Mouse (Mus musculus) hindbrain, embryonic 15.5 days (tissue): ENCODE results near the gene Slc26a9. TPM values are rescaled to one million over a fixed set of nuclear protein-coding genes. Genes with fewer than 3 reads are reported as not detected.
"Not testable (repeated sequence)": the region's sequence is repeated elsewhere in the genome, so short reads cannot be mapped to it uniquely, and the experiment has no call there.

Source experiments
- ATAC-seq: fragments of 200-750 bp; cut with Nextera tagmentation; 2 replicates; pipeline ENCODE4 v1.8.0; 2017; ENCODE audit warnings: low read depth, moderate number of reproducible peaks, moderate TSS enrichment; ENCODE audit not compliant: low FRiP score
- H3K27ac ChIP-seq: fragments of 300-500 bp; sonication (generic); replicated peaks from 2 replicates; pipeline ENCODE4 v1.5.1; 2015; ENCODE audit warnings: mild to moderate bottlenecking, inconsistent platforms
- H3K27me3 ChIP-seq: fragments of 300-500 bp; sonication (generic); 2 replicates; pipeline ENCODE4 v1.6.1; 2015; ENCODE audit warnings: control low read depth, inconsistent platforms
- H3K36me3 ChIP-seq: fragments of 300-500 bp; sonication (generic); 2 replicates; pipeline ENCODE4 v1.6.1; 2015; ENCODE audit warnings: control low read depth, inconsistent platforms
- H3K4me1 ChIP-seq: fragments of 300-500 bp; sonication (generic); replicated peaks from 2 replicates; pipeline ENCODE4 v1.6.1; 2015; ENCODE audit warnings: control low read depth, inconsistent platforms
- H3K4me2 ChIP-seq: fragments of 300-500 bp; sonication (generic); 2 replicates; pipeline ENCODE4 v1.6.1; 2015; ENCODE audit warnings: moderate library complexity, mild to moderate bottlenecking, inconsistent platforms
- H3K4me3 ChIP-seq: fragments of 300-500 bp; sonication (generic); 2 replicates; pipeline ENCODE4 v1.5.1; 2015; ENCODE audit warnings: mild to moderate bottlenecking, inconsistent platforms
- H3K9ac ChIP-seq: fragments of 300-500 bp; sonication (generic); 2 replicates; pipeline ENCODE4 v1.6.1; 2015; ENCODE audit warnings: inconsistent platforms
- H3K9me3 ChIP-seq: fragments of 300-500 bp; sonication (generic); 2 replicates; pipeline ENCODE4 v1.6.1; 2016; ENCODE audit warnings: control low read depth, inconsistent platforms
- WGBS: fragments of 180-500 bp; shearing (Covaris S2); methylation state at CpG from one replicate; pipeline ENCODE4 v1.1.7; 2015; 5-methylcytosine and 5-hydroxymethylcytosine counted together
- polyA plus RNA-seq: library from polyadenylated mRNA; unstranded; fragments of >200 nt; fragmentation: Nextera tagmentation; extraction: Ambion mirVana; gene quantifications from 2 replicates; pipeline ENCODE4 v1.2.1, GENCODE M21; 2015

Slc26a9 gene
- polyA plus RNA-seq, 1 experiment from 2014 or later = 0.05 TPM

GRCm38 (mm10) chr1:131816886-131817285, 73.1 kb downstream of the Slc26a9 start:
- Histone ChIP-seq H3K4me3 (no peak overlapping the region), H3K9ac (no peak overlapping the region), H3K27me3 (no peaks in the 10 kb centered on the region), H3K4me1 (no peaks in the 10 kb centered on the region), H3K4me2 (no peak overlapping the region), H3K27ac (no peak overlapping the region), H3K36me3 (no peaks in the 10 kb centered on the region), H3K9me3 (no peaks in the 10 kb centered on the region)
- ATAC-seq = no peak
- 76% methylated on average over 6 of the region's 6 CpGs for WGBS

GRCm38 (mm10) chr1:131820353-131820752, 76.5 kb downstream of the Slc26a9 start:
- not testable (repeated sequence) for H3K9ac ChIP-seq, H3K4me3 ChIP-seq, H3K27me3 ChIP-seq, ATAC-seq, H3K9me3 ChIP-seq, H3K4me2 ChIP-seq, H3K4me1 ChIP-seq, H3K27ac ChIP-seq, H3K36me3 ChIP-seq
- WGBS = 70% methylated on average over 9 of the region's 9 CpGs

- no peak overlapping the region for H3K27ac ChIP-seq
- WGBS = 68% methylated on average over 10 of the region's 10 CpGs
- H3K9ac ChIP-seq = no peak overlapping the region
- H3K4me2 ChIP-seq = no peak overlapping the region
- no peaks in the 10 kb centered on the region for H3K36me3 ChIP-seq
- no peaks in the 10 kb centered on the region for H3K4me1 ChIP-seq
- H3K9me3 ChIP-seq = no peaks in the 10 kb centered on the region
- H3K27me3 ChIP-seq = no peaks in the 10 kb centered on the region
- ATAC-seq = no peak
- H3K4me3 ChIP-seq = no peak overlapping the region
These were observed 77.1 kb downstream of the Slc26a9 start for GRCm38 (mm10) chr1:131820887-131821328.

Other genes with a start within 250 kb of the Slc26a9 start
- 22.6 and 28.3 TPM in 2 replicates for gene Srgap2, start 216.7 kb upstream of the Slc26a9 start, polyA plus RNA-seq
- gene Fam72a, start 216.1 kb upstream of the Slc26a9 start, polyA plus RNA-seq = 1.1 and 1.7 TPM in 2 replicates
- not detected in 2 replicates for gene Avpr1b, start 144.8 kb upstream of the Slc26a9 start, polyA plus RNA-seq
- gene Ctse, start 105.7 kb upstream of the Slc26a9 start, polyA plus RNA-seq = not detected in 2 replicates
- gene Rab7b, start 55.3 kb upstream of the Slc26a9 start, polyA plus RNA-seq = 0.91 and 1.6 TPM in 2 replicates
- gene Pm20d1, start 53.4 kb downstream of the Slc26a9 start, polyA plus RNA-seq = 0.26 and 0.41 TPM in 2 replicates
- gene Slc41a1, start 83.5 kb downstream of the Slc26a9 start, polyA plus RNA-seq = 18.9 and 24.7 TPM in 2 replicates
- 7.0 and 10.3 TPM in 2 replicates for gene Rab29, start 123.2 kb downstream of the Slc26a9 start, polyA plus RNA-seq
- gene Nucks1, start 166.5 kb downstream of the Slc26a9 start, polyA plus RNA-seq = 46.8 and 48.3 TPM in 2 replicates
- gene Slc45a3, start 218.9 kb downstream of the Slc26a9 start, polyA plus RNA-seq = 0.74 and 4.7 TPM in 2 replicates